Mouse (Mus musculus) stomach, embryonic 14.5 days (tissue): ENCODE results near the gene Chic2. TPM values are rescaled to one million over a fixed set of nuclear protein-coding genes. Genes with fewer than 3 reads are reported as not detected.

ENCODE experiments used
- ATAC-seq: fragments of 200-750 bp; cut with Nextera tagmentation; 2 replicates; pipeline ENCODE4 v1.8.0; 2017; ENCODE audit warnings: low read depth, moderate TSS enrichment; ENCODE audit not compliant: insufficient number of reproducible peaks, insufficient read depth, low FRiP score
- H3K27ac ChIP-seq: fragments of 300-500 bp; sonication (generic); 2 replicates; pipeline ENCODE4 v1.5.1; 2014; ENCODE audit warnings: mild to moderate bottlenecking, low read length, moderate library complexity, mixed read lengths
- H3K27me3 ChIP-seq: fragments of 300-500 bp; sonication (generic); 2 replicates; pipeline ENCODE4 v1.6.1; 2014; ENCODE audit warnings: low read length, control low read depth, mixed read lengths; ENCODE audit not compliant: control insufficient read depth, insufficient read depth
- H3K36me3 ChIP-seq: fragments of 300-500 bp; sonication (generic); 2 replicates; pipeline ENCODE4 v1.6.1; 2014; ENCODE audit warnings: mild to moderate bottlenecking, control low read depth, low read length, moderate library complexity, mixed read lengths; ENCODE audit not compliant: control insufficient read depth, insufficient read depth
- H3K4me1 ChIP-seq: fragments of 300-500 bp; sonication (generic); 2 replicates; pipeline ENCODE4 v1.6.1; 2014; ENCODE audit warnings: low read length, control low read depth, mixed read lengths; ENCODE audit not compliant: control insufficient read depth, insufficient read depth
- H3K4me2 ChIP-seq: fragments of 300-500 bp; sonication (generic); replicated peaks from 2 replicates; pipeline ENCODE4 v1.6.1; 2014; ENCODE audit warnings: low read depth, low read length, control low read depth
- H3K4me3 ChIP-seq: fragments of 300-500 bp; sonication (generic); 2 replicates; pipeline ENCODE4 v1.5.1; 2014; ENCODE audit warnings: low read depth, low read length, control low read depth
- H3K9ac ChIP-seq: fragments of 300-500 bp; sonication (generic); replicated peaks from 2 replicates; pipeline ENCODE4 v1.6.1; 2014; ENCODE audit warnings: low read depth, mild to moderate bottlenecking, control low read depth, low read length, moderate library complexity, mixed read lengths
- H3K9me3 ChIP-seq: fragments of 300-500 bp; sonication (generic); 2 replicates; pipeline ENCODE4 v1.6.1; 2016; ENCODE audit warnings: low read depth, low read length, control low read depth; ENCODE audit not compliant: control insufficient read depth
- WGBS: fragments of 180-500 bp; shearing (Covaris S2); extraction: QIAGEN DNeasy Blood & Tissue Kit; methylation state at CpG from one replicate; pipeline ENCODE4 v1.1.7; 2014; 5-methylcytosine and 5-hydroxymethylcytosine counted together
- polyA plus RNA-seq: library from polyadenylated mRNA; unstranded; fragments of >200 nt; fragmentation: Nextera tagmentation; extraction: Ambion mirVana; gene quantifications from 2 replicates; pipeline ENCODE4 v1.2.1, GENCODE M21; 2014

The Chic2 gene
- polyA plus RNA-seq, 1 experiment from 2014 or later: 42.7 TPM

DNA sequence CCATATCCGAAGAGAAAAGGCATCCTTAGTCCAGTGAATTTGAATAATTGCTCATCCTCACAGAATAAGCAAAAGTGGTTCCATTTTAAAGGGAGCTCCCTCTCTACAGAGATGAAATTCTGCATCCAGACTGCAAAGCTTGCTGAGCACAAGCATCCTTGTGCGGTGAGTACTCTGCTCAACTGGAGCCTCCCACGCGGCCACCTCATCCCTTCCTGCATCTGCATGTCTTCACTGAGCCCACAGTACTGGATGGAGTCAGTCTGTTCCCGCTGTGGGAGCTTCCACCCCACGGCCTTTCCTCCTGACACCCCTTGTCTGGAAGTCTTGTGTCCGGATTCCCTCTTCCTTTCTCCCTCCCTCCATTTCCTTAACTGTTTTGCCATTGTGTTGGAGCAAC lies 95.3 kb downstream of the Chic2 start:
- Histone ChIP-seq H3K27ac (no peak overlapping the region), H3K4me3 (no peak overlapping the region), H3K4me2 (no peak overlapping the region)

GRCm38 (mm10) chr5:74948482-74948881 lies 96.1 kb downstream of the Chic2 start:
- Histone ChIP-seq H3K9ac (no peak overlapping the region), H3K9me3 (no peaks in the 10 kb centered on the region), H3K27ac (no peak overlapping the region), H3K27me3 (no peaks in the 10 kb centered on the region), H3K4me1 (0 out of 2 replicates have a peak, but pooled peaks cover 2% of the 10 kb centered on the region), H3K4me2 (no peak overlapping the region), H3K4me3 (no peak overlapping the region), H3K36me3 (no peaks in the 10 kb centered on the region)
- 56% methylated on average over 8 of the region's 8 CpGs for WGBS
- ATAC-seq: no peak

More for the DNA sequence above, 95.3 kb downstream of the Chic2 start:
- ATAC-seq: no peak
- 75% methylated on average over 7 of the region's 7 CpGs for WGBS
- no peaks in the 10 kb centered on the region for H3K9me3 ChIP-seq
- no peaks in the 10 kb centered on the region for H3K36me3 ChIP-seq
- H3K27me3 ChIP-seq: no peaks in the 10 kb centered on the region
- H3K9ac ChIP-seq: no peak overlapping the region
- H3K4me1 ChIP-seq: 0 out of 2 replicates have a peak, but pooled peaks cover 2% of the 10 kb centered on the region

Other genes starting within 250 kb of the Chic2 start
- gene Gsx2, start 30.8 kb upstream of the Chic2 start, polyA plus RNA-seq: not detected in 2 replicates
- gene Pdgfra, start 107.5 kb upstream of the Chic2 start, polyA plus RNA-seq: 56.3 and 57.7 TPM in 2 replicates